Mouse (Mus musculus): ENCODE results near the gene Dis3l2. TPM values are rescaled to one million over a fixed set of nuclear protein-coding genes. Genes with fewer than 3 reads are reported as not detected.

The Dis3l2 gene
- polyA plus RNA-seq, 1 experiment, result 22.6 TPM

GRCm38 (mm10) chr1:87020714-87021113 is 317.1 kb downstream of the Dis3l2 start:
- H3K4me1 ChIP-seq (ENCODE audit: control insufficient read depth, insufficient read depth, low read length), result peaks cover 12% of the 10 kb centered on the region
- TF ChIP-seq CTCF (IDR thresholded peaks at IDR 0.05; ENCODE audit: borderline replicate concordance, insufficient read depth, low read depth, low read length) (peak; percentile 35; the same call in 1 of the 2 replicates), POLR2A (IDR thresholded peaks at IDR 0.05; ENCODE audit: borderline replicate concordance, insufficient read depth, low read length) (no peak)
- 38% methylated on average over 5 of the region's 5 CpGs for WGBS

GRCm38 (mm10) chr1:87021584-87021983 is 318.0 kb downstream of the Dis3l2 start:
- peaks cover 11% of the 10 kb centered on the region for H3K4me1 ChIP-seq (ENCODE audit: control insufficient read depth, insufficient read depth, low read length)
- no peak overlapping the region for H3K4me3 ChIP-seq (replicated peaks; ENCODE audit: insufficient read depth, low read depth, low read length)
- H3K27me3 ChIP-seq (ENCODE audit: control insufficient read depth, insufficient read depth, low read length), result no peaks in the 10 kb centered on the region
- TF ChIP-seq POLR2A (IDR thresholded peaks at IDR 0.05; ENCODE audit: borderline replicate concordance, insufficient read depth, low read length), result no peak
- TF ChIP-seq CTCF (IDR thresholded peaks at IDR 0.05; ENCODE audit: borderline replicate concordance, insufficient read depth, low read depth, low read length), result no peak
- WGBS, result 96% methylated on average over 3 of the region's 3 CpGs
- H3K27ac ChIP-seq (ENCODE audit: insufficient read depth, low read length), result no peak overlapping the region
- no peak for DNase-seq

More at GRCm38 (mm10) chr1:87020714-87021113, 317.1 kb downstream of the Dis3l2 start:
- Histone ChIP-seq H3K27ac (ENCODE audit: insufficient read depth, low read length) (no peak overlapping the region), H3K4me3 (replicated peaks; ENCODE audit: insufficient read depth, low read depth, low read length) (no peak overlapping the region), H3K27me3 (ENCODE audit: control insufficient read depth, insufficient read depth, low read length) (no peaks in the 10 kb centered on the region)
- peak; percentile 49 to 53 for DNase-seq

DNA sequence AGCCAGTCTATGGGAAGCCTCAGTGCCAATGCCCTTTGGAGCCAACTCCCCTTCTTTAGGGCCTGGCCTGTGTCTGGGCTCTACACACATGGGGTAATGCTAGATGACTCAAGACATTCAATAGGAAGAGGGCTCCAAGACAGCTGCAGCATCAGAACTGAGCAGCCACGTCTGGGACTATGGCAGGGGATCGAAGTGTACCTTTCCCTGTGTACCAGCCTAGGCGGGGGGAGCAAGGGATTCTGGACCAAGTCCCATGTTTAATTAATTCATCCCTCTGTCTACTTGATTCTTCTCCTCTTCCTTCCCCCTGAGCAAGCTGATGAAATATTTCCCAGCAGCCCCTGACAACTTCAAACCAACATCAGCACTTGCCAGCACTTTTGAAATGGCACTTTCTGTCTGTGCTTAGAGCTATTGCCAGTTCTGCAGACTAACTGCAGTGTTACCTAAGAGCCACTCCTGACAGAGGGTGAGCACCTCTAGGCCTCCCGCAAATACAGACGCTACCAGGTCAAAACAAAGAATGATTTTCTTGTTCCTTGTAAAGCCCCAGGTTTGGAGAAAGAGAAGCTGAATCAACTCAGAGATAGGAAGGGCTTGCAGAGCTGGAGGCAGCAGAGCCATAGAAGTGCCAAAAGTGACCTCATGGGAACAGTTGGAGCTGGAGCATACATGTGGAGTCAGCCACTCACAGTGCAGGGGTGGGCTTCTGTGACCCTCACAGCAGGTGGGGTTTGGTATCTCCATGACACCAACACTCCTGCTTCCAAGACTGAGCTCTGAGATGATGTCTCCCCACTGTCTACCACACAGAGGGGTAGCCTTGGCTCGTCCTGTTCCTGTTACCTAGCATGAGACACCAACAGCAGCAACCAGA is 319.9 kb downstream of the Dis3l2 start:
- no peaks in the 10 kb centered on the region for H3K27me3 ChIP-seq (ENCODE audit: control insufficient read depth, insufficient read depth, low read length)

GRCm38 (mm10) chr1:87025021-87025420 is 321.4 kb downstream of the Dis3l2 start:
- peaks cover 20% of the 10 kb centered on the region for H3K4me1 ChIP-seq (ENCODE audit: control insufficient read depth, insufficient read depth, low read length)
- H3K27me3 ChIP-seq (ENCODE audit: control insufficient read depth, insufficient read depth, low read length), result no peaks in the 10 kb centered on the region
- 96% methylated on average over 1 of the region's 1 CpGs for WGBS
- DNase-seq, result no peak
- TF ChIP-seq POLR2A (IDR thresholded peaks at IDR 0.05; ENCODE audit: borderline replicate concordance, insufficient read depth, low read length) (no peak), CTCF (IDR thresholded peaks at IDR 0.05; ENCODE audit: borderline replicate concordance, insufficient read depth, low read depth, low read length) (no peak)
- no peak overlapping the region for H3K4me3 ChIP-seq (replicated peaks; ENCODE audit: insufficient read depth, low read depth, low read length)
- no peak overlapping the region for H3K27ac ChIP-seq (ENCODE audit: insufficient read depth, low read length)

More for the DNA sequence above, 319.9 kb downstream of the Dis3l2 start:
- Histone ChIP-seq H3K4me1 (ENCODE audit: control insufficient read depth, insufficient read depth, low read length) (peaks cover 12% of the 10 kb centered on the region), H3K4me3 (replicated peaks; ENCODE audit: insufficient read depth, low read depth, low read length) (no peak overlapping the region), H3K27ac (ENCODE audit: insufficient read depth, low read length) (no peak overlapping the region)
- no peak for DNase-seq
- 86% methylated on average over 6 of the region's 6 CpGs for WGBS
- no peak for TF ChIP-seq POLR2A (IDR thresholded peaks at IDR 0.05; ENCODE audit: borderline replicate concordance, insufficient read depth, low read length)
- no peak for TF ChIP-seq CTCF (IDR thresholded peaks at IDR 0.05; ENCODE audit: borderline replicate concordance, insufficient read depth, low read depth, low read length)

- DNase-seq, result peak; percentile 74 to 81
- H3K4me1 ChIP-seq (ENCODE audit: control insufficient read depth, insufficient read depth, low read length), result peaks cover 33% of the 10 kb centered on the region
- no peak overlapping the region for H3K27ac ChIP-seq (ENCODE audit: insufficient read depth, low read length)
- 3% methylated on average over 2 of the region's 2 CpGs for WGBS
- no peaks in the 10 kb centered on the region for H3K27me3 ChIP-seq (ENCODE audit: control insufficient read depth, insufficient read depth, low read length)
- no peak for TF ChIP-seq CTCF (IDR thresholded peaks at IDR 0.05; ENCODE audit: borderline replicate concordance, insufficient read depth, low read depth, low read length)
- TF ChIP-seq POLR2A (IDR thresholded peaks at IDR 0.05; ENCODE audit: borderline replicate concordance, insufficient read depth, low read length), result no peak
- H3K4me3 ChIP-seq (replicated peaks; ENCODE audit: insufficient read depth, low read depth, low read length), result no peak overlapping the region
Measured at GRCm38 (mm10) chr1:87028786-87029185, 325.2 kb downstream of the Dis3l2 start.

GRCm38 (mm10) chr1:87030652-87031051 is 327.0 kb downstream of the Dis3l2 start:
- peaks cover 37% of the 10 kb centered on the region for H3K4me1 ChIP-seq (ENCODE audit: control insufficient read depth, insufficient read depth, low read length)
- no peak for TF ChIP-seq CTCF (IDR thresholded peaks at IDR 0.05; ENCODE audit: borderline replicate concordance, insufficient read depth, low read depth, low read length)
- no peak for TF ChIP-seq POLR2A (IDR thresholded peaks at IDR 0.05; ENCODE audit: borderline replicate concordance, insufficient read depth, low read length)
- H3K4me3 ChIP-seq (replicated peaks; ENCODE audit: insufficient read depth, low read depth, low read length), result no peak overlapping the region
- no peak for DNase-seq
- H3K27ac ChIP-seq (ENCODE audit: insufficient read depth, low read length), result no peak overlapping the region
- H3K27me3 ChIP-seq (ENCODE audit: control insufficient read depth, insufficient read depth, low read length), result no peaks in the 10 kb centered on the region
- WGBS, result 85% methylated on average over 1 of the region's 1 CpGs

DNA sequence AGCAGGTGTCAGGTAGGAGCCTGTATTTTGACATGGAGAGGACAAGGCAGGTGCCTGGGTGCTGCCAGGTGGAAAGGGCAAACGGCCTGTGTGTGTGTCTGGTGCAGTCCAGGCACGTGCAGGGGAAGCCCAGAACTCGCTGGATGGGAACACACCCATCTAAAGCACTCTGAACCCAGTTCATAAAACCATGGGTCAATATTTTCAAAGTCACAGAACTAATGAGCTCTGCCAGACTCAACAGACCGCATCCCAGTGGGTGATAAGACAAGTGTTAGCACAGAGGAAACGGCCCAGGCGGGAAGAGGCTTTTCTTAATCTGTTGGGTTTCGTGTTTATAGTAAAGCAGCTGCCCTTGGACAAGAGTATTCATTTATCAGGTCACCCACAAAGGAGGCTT is 328.9 kb downstream of the Dis3l2 start:
- TF ChIP-seq CTCF (IDR thresholded peaks at IDR 0.05; ENCODE audit: borderline replicate concordance, insufficient read depth, low read depth, low read length) (no peak), POLR2A (IDR thresholded peaks at IDR 0.05; ENCODE audit: borderline replicate concordance, insufficient read depth, low read length) (no peak)

More for the DNA sequence above, 328.9 kb downstream of the Dis3l2 start:
- no peak overlapping the region for H3K27ac ChIP-seq (ENCODE audit: insufficient read depth, low read length)
- WGBS, result 8% methylated on average over 7 of the region's 7 CpGs
- peak; percentile 85 to 87 for DNase-seq
- H3K27me3 ChIP-seq (ENCODE audit: control insufficient read depth, insufficient read depth, low read length), result no peaks in the 10 kb centered on the region
- H3K4me3 ChIP-seq (replicated peaks; ENCODE audit: insufficient read depth, low read depth, low read length), result no peak overlapping the region
- peaks cover 37% of the 10 kb centered on the region for H3K4me1 ChIP-seq (ENCODE audit: control insufficient read depth, insufficient read depth, low read length)

Measured in cerebellum, adult 2 months (tissue).